Mouse (Mus musculus): ENCODE data around the gene Rcn3. TPM values are rescaled to one million over a fixed set of nuclear protein-coding genes. Genes with fewer than 3 reads are reported as not detected.

The Rcn3 gene
- total and polyA plus RNA-seq, 2 experiments from 2014 or later: 24.2 to 31.9 TPM

DNA sequence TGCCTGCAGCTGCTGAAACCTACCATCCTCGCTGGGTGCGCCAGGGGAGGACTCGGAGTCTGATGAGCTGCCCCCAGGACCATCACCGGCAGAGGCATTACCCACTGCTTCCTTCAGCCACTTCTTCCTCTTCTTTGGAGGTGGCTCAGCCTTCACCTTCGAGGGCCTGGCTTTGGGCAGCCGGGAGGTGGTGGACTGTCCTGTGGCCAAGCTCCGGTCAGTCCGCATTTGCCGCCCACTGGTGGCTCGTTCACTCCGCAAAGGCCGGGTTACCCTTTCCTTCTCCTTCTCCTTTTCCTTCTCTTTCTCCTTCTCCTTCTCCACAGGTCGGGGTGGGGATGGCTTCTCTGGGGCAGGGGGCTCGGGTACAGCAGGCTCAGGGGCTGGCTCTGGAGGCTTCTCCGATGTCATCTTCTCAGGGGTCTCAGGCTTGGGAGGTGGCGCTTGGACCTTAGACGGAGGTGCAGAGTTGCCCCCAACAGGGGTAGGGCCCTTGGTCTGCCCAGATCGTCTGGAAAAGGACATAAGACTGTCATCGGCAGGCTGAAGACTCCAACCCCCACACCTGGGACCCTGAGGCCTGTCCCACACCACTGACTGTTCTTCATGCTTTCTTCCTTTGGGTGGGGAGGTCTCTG, 58.2 kb downstream of the Rcn3 start:
- DNase-seq (ENCODE audit: low spot score): no peak
- ATAC-seq (ENCODE audit: low FRiP score): no peak
- H3K36me3 ChIP-seq (ENCODE audit: insufficient read depth, low read length): peaks cover 89% of the 10 kb centered on the region
- H3K4me2 ChIP-seq (ENCODE audit: low read depth, low read length, poor library complexity, severe bottlenecking): no peak overlapping the region
- H3K9me3 ChIP-seq (ENCODE audit: low read length): no peaks in the 10 kb centered on the region
- no peaks in the 10 kb centered on the region for H3K27me3 ChIP-seq (ENCODE audit: insufficient read depth, low read length)
- WGBS: 96% methylated on average over 19 of the region's 19 CpGs
- no peak overlapping the region for H3K27ac ChIP-seq (ENCODE audit: low read depth, low read length)
- no peaks in the 10 kb centered on the region for H3K4me1 ChIP-seq (ENCODE audit: insufficient read depth, low read length)
- H3K9ac ChIP-seq (replicated peaks; ENCODE audit: low read length, poor library complexity, severe bottlenecking): no peak overlapping the region
- no peak overlapping the region for H3K4me3 ChIP-seq (ENCODE audit: low read depth, low read length)
- no peak for TF ChIP-seq CTCF (IDR thresholded peaks at IDR 0.05)

MicroRNAs encoded within 50 kb of the gene (microRNA counts, 519-probe panel; counts per million panel counts)
- 3,914 counts per million, percentile 81 among the panel's probes with 10 or more counts for microRNA mmu-miR-150

Small RNAs within 50 kb of the gene (microRNA-seq; reads per million reads assigned to microRNA genes)
- 228 reads per million, percentile 55 among the genes with 10 or more reads in this experiment for gene Mir150 (ENCODE audit: borderline number of aligned reads)
- 15.7 reads per million, percentile 27 among the genes with 10 or more reads in this experiment for gene Mir5121 (ENCODE audit: borderline number of aligned reads)

Other genes with a start within 250 kb of the Rcn3 start
Only the 30 nearest of the 35 such genes appear.
- gene Ptov1, start 222.4 kb downstream of the Rcn3 start, total RNA-seq (2014; rRNA removed): 484 and 500 TPM in 2 replicates
- gene Ptov1, start 222.4 kb downstream of the Rcn3 start, polyA plus RNA-seq (2015; fragmentation: Nextera tagmentation; extraction: Ambion mirVana): 430 and 439 TPM in 2 replicates
- 153 and 182 TPM in 2 replicates for gene Med25, start 199.5 kb downstream of the Rcn3 start, total RNA-seq (2014; rRNA removed)
- gene Med25, start 199.5 kb downstream of the Rcn3 start, polyA plus RNA-seq (2015; fragmentation: Nextera tagmentation; extraction: Ambion mirVana): 150 and 154 TPM in 2 replicates
- 18.5 and 22.4 TPM in 2 replicates for gene Fuz, start 196.1 kb downstream of the Rcn3 start, total RNA-seq (2014; rRNA removed)
- 14.8 and 15.4 TPM in 2 replicates for gene Fuz, start 196.1 kb downstream of the Rcn3 start, polyA plus RNA-seq (2015; fragmentation: Nextera tagmentation; extraction: Ambion mirVana)
- 208 and 238 TPM in 2 replicates for gene Ap2a1, start 162.7 kb downstream of the Rcn3 start, total RNA-seq (2014; rRNA removed)
- gene Ap2a1, start 162.7 kb downstream of the Rcn3 start, polyA plus RNA-seq (2015; fragmentation: Nextera tagmentation; extraction: Ambion mirVana): 128 and 129 TPM in 2 replicates
- gene Tsks, start 149.0 kb downstream of the Rcn3 start, total RNA-seq (2014; rRNA removed): not detected in 2 replicates
- gene Tsks, start 149.0 kb downstream of the Rcn3 start, polyA plus RNA-seq (2015; fragmentation: Nextera tagmentation; extraction: Ambion mirVana): 0.12 and 0.17 TPM in 2 replicates
- gene Cpt1c, start 117.4 kb downstream of the Rcn3 start, total RNA-seq (2014; rRNA removed): 88.1 and 90.1 TPM in 2 replicates
- 54.0 and 56.9 TPM in 2 replicates for gene Cpt1c, start 117.4 kb downstream of the Rcn3 start, polyA plus RNA-seq (2015; fragmentation: Nextera tagmentation; extraction: Ambion mirVana)
- 218 and 285 TPM in 2 replicates for gene Prmt1, start 105.7 kb downstream of the Rcn3 start, total RNA-seq (2014; rRNA removed)
- 580 and 583 TPM in 2 replicates for gene Prmt1, start 105.7 kb downstream of the Rcn3 start, polyA plus RNA-seq (2015; fragmentation: Nextera tagmentation; extraction: Ambion mirVana)
- 37.2 and 40.6 TPM in 2 replicates for gene Irf3, start 94.6 kb downstream of the Rcn3 start, total RNA-seq (2014; rRNA removed)
- gene Irf3, start 94.6 kb downstream of the Rcn3 start, polyA plus RNA-seq (2015; fragmentation: Nextera tagmentation; extraction: Ambion mirVana): 25.6 and 25.9 TPM in 2 replicates
- gene Bcl2l12, start 93.5 kb downstream of the Rcn3 start, total RNA-seq (2014; rRNA removed): 7.8 and 11.4 TPM in 2 replicates
- gene Bcl2l12, start 93.5 kb downstream of the Rcn3 start, polyA plus RNA-seq (2015; fragmentation: Nextera tagmentation; extraction: Ambion mirVana): 5.9 and 8.4 TPM in 2 replicates
- 86.5 and 90.9 TPM in 2 replicates for gene Scaf1, start 75.9 kb downstream of the Rcn3 start, total RNA-seq (2014; rRNA removed)
- gene Scaf1, start 75.9 kb downstream of the Rcn3 start, polyA plus RNA-seq (2015; fragmentation: Nextera tagmentation; extraction: Ambion mirVana): 49.0 and 53.3 TPM in 2 replicates
- gene Rras, start 74.3 kb downstream of the Rcn3 start, total RNA-seq (2014; rRNA removed): 7.3 and 7.9 TPM in 2 replicates
- gene Rras, start 74.3 kb downstream of the Rcn3 start, polyA plus RNA-seq (2015; fragmentation: Nextera tagmentation; extraction: Ambion mirVana): 11.9 and 14.0 TPM in 2 replicates
- 17.4 and 17.9 TPM in 2 replicates for gene Prr12, start 39.3 kb downstream of the Rcn3 start, total RNA-seq (2014; rRNA removed)
- gene Prr12, start 39.3 kb downstream of the Rcn3 start, polyA plus RNA-seq (2015; fragmentation: Nextera tagmentation; extraction: Ambion mirVana): 8.8 and 9.2 TPM in 2 replicates
- 68.3 and 79.4 TPM in 2 replicates for gene Nosip, start 29.8 kb downstream of the Rcn3 start, total RNA-seq (2014; rRNA removed)
- 70.0 and 72.3 TPM in 2 replicates for gene Nosip, start 29.8 kb downstream of the Rcn3 start, polyA plus RNA-seq (2015; fragmentation: Nextera tagmentation; extraction: Ambion mirVana)
- 7.7 and 10.3 TPM in 2 replicates for gene Prrg2, start 29.5 kb downstream of the Rcn3 start, total RNA-seq (2014; rRNA removed)
- gene Prrg2, start 29.5 kb downstream of the Rcn3 start, polyA plus RNA-seq (2015; fragmentation: Nextera tagmentation; extraction: Ambion mirVana): 13.7 and 15.7 TPM in 2 replicates
- gene Fcgrt, start 11.6 kb upstream of the Rcn3 start, total RNA-seq (2014; rRNA removed): 27.2 and 30.5 TPM in 2 replicates
- gene Fcgrt, start 11.6 kb upstream of the Rcn3 start, polyA plus RNA-seq (2015; fragmentation: Nextera tagmentation; extraction: Ambion mirVana): 36.4 and 44.5 TPM in 2 replicates
- gene Rps11, start 32.2 kb upstream of the Rcn3 start, total RNA-seq (2014; rRNA removed): 1,069 and 1,136 TPM in 2 replicates
- 671 and 697 TPM in 2 replicates for gene Rps11, start 32.2 kb upstream of the Rcn3 start, polyA plus RNA-seq (2015; fragmentation: Nextera tagmentation; extraction: Ambion mirVana)
- 1,048 and 1,621 TPM in 2 replicates for gene Rpl13a, start 36.5 kb upstream of the Rcn3 start, total RNA-seq (2014; rRNA removed)
- gene Rpl13a, start 36.5 kb upstream of the Rcn3 start, polyA plus RNA-seq (2015; fragmentation: Nextera tagmentation; extraction: Ambion mirVana): 667 and 701 TPM in 2 replicates
- 2.0 TPM in 1 of 2 replicates, not detected in the other for gene Gm45713, start 44.0 kb upstream of the Rcn3 start, total RNA-seq (2014; rRNA removed)
- gene Gm45713, start 44.0 kb upstream of the Rcn3 start, polyA plus RNA-seq (2015; fragmentation: Nextera tagmentation; extraction: Ambion mirVana): 0.39 TPM in 1 of 2 replicates, not detected in the other
- gene Flt3l, start 44.2 kb upstream of the Rcn3 start, total RNA-seq (2014; rRNA removed): 3.4 and 7.8 TPM in 2 replicates
- gene Flt3l, start 44.2 kb upstream of the Rcn3 start, polyA plus RNA-seq (2015; fragmentation: Nextera tagmentation; extraction: Ambion mirVana): 1.3 and 1.7 TPM in 2 replicates
- 104 and 124 TPM in 2 replicates for gene Pih1d1, start 62.1 kb upstream of the Rcn3 start, total RNA-seq (2014; rRNA removed)
- gene Pih1d1, start 62.1 kb upstream of the Rcn3 start, polyA plus RNA-seq (2015; fragmentation: Nextera tagmentation; extraction: Ambion mirVana): 77.1 and 81.6 TPM in 2 replicates
- gene Aldh16a1, start 62.4 kb upstream of the Rcn3 start, total RNA-seq (2014; rRNA removed): 18.9 and 22.0 TPM in 2 replicates
- 12.9 and 15.2 TPM in 2 replicates for gene Aldh16a1, start 62.4 kb upstream of the Rcn3 start, polyA plus RNA-seq (2015; fragmentation: Nextera tagmentation; extraction: Ambion mirVana)
- gene Slc17a7, start 71.7 kb upstream of the Rcn3 start, total RNA-seq (2014; rRNA removed): 1.9 and 2.5 TPM in 2 replicates
- 0.95 and 0.96 TPM in 2 replicates for gene Slc17a7, start 71.7 kb upstream of the Rcn3 start, polyA plus RNA-seq (2015; fragmentation: Nextera tagmentation; extraction: Ambion mirVana)
- not detected in 2 replicates for gene Gfy, start 87.3 kb upstream of the Rcn3 start, total RNA-seq (2014; rRNA removed)
- 0.11 and 0.51 TPM in 2 replicates for gene Gfy, start 87.3 kb upstream of the Rcn3 start, polyA plus RNA-seq (2015; fragmentation: Nextera tagmentation; extraction: Ambion mirVana)
- gene Pth2, start 88.8 kb upstream of the Rcn3 start, total RNA-seq (2014; rRNA removed): not detected in 2 replicates
- 0.93 and 1.3 TPM in 2 replicates for gene Pth2, start 88.8 kb upstream of the Rcn3 start, polyA plus RNA-seq (2015; fragmentation: Nextera tagmentation; extraction: Ambion mirVana)
- 0.24 and 0.38 TPM in 2 replicates for gene Ccdc155, start 112.7 kb upstream of the Rcn3 start, total RNA-seq (2014; rRNA removed)
- 0.32 and 0.50 TPM in 2 replicates for gene Ccdc155, start 112.7 kb upstream of the Rcn3 start, polyA plus RNA-seq (2015; fragmentation: Nextera tagmentation; extraction: Ambion mirVana)
- 9.0 and 14.4 TPM in 2 replicates for gene Dkkl1, start 119.9 kb upstream of the Rcn3 start, total RNA-seq (2014; rRNA removed)
- 23.8 and 23.9 TPM in 2 replicates for gene Dkkl1, start 119.9 kb upstream of the Rcn3 start, polyA plus RNA-seq (2015; fragmentation: Nextera tagmentation; extraction: Ambion mirVana)
- gene Tead2, start 123.5 kb upstream of the Rcn3 start, total RNA-seq (2014; rRNA removed): 31.2 and 54.8 TPM in 2 replicates
- gene Tead2, start 123.5 kb upstream of the Rcn3 start, polyA plus RNA-seq (2015; fragmentation: Nextera tagmentation; extraction: Ambion mirVana): 16.8 and 17.0 TPM in 2 replicates
- 1.2 and 1.7 TPM in 2 replicates for gene Cd37, start 146.9 kb upstream of the Rcn3 start, total RNA-seq (2014; rRNA removed)
- gene Cd37, start 146.9 kb upstream of the Rcn3 start, polyA plus RNA-seq (2015; fragmentation: Nextera tagmentation; extraction: Ambion mirVana): 1.5 and 2.4 TPM in 2 replicates
- 0.16 and 1.3 TPM in 2 replicates for gene Slc6a16, start 148.9 kb upstream of the Rcn3 start, total RNA-seq (2014; rRNA removed)
- 2.3 and 3.1 TPM in 2 replicates for gene Slc6a16, start 148.9 kb upstream of the Rcn3 start, polyA plus RNA-seq (2015; fragmentation: Nextera tagmentation; extraction: Ambion mirVana)
- gene Slc6a21, start 185.3 kb upstream of the Rcn3 start, total RNA-seq (2014; rRNA removed): not detected in 2 replicates
- gene Slc6a21, start 185.3 kb upstream of the Rcn3 start, polyA plus RNA-seq (2015; fragmentation: Nextera tagmentation; extraction: Ambion mirVana): not detected in 2 replicates